Mouse (Mus musculus): ENCODE measurements around the gene Ncoa1.

Gene Ncoa1

GRCm38 (mm10) chr12:4208405-4209133, 268.4 kb downstream of the Ncoa1 start:
- peak; percentile 59 for DNase-seq

- DNase-seq = peak; percentile 1
These were observed 270.9 kb downstream of the Ncoa1 start for GRCm38 (mm10) chr12:4206106-4206505.

- DNase-seq = no peak
These were observed 274.8 kb downstream of the Ncoa1 start for GRCm38 (mm10) chr12:4202206-4202605.

GRCm38 (mm10) chr12:4201454-4202200, 275.4 kb downstream of the Ncoa1 start:
- DNase-seq = no peak

- DNase-seq = peak; percentile 5
These were observed 277.7 kb downstream of the Ncoa1 start for GRCm38 (mm10) chr12:4199271-4199670.

- DNase-seq = no peak
These were observed 278.3 kb downstream of the Ncoa1 start for GRCm38 (mm10) chr12:4198702-4199101.

Data from cerebellum, adult 9-11 months (tissue).